Mouse (Mus musculus) intestine, embryonic 16.5 days (tissue): ENCODE results near the gene Zfp414. TPM values are rescaled to one million over a fixed set of nuclear protein-coding genes. Genes with fewer than 3 reads are reported as not detected.
"Not testable (repeated sequence)": the region's sequence is repeated elsewhere in the genome, so short reads cannot be mapped to it uniquely, and the experiment has no call there.

ENCODE experiments used
- ATAC-seq: fragments of 200-750 bp; cut with Nextera tagmentation; 2 replicates; pipeline ENCODE4 v1.8.0; 2017; ENCODE audit warnings: moderate TSS enrichment, moderate library complexity
- H3K27ac ChIP-seq: fragments of 300-500 bp; sonication (generic); 2 replicates; pipeline ENCODE4 v1.5.1; 2014; ENCODE audit warnings: mild to moderate bottlenecking, low read length
- H3K27me3 ChIP-seq: fragments of 300-500 bp; sonication (generic); replicated peaks from 2 replicates; pipeline ENCODE4 v1.6.1; 2014; ENCODE audit warnings: low read length, control low read depth, mixed read lengths; ENCODE audit not compliant: control insufficient read depth, insufficient read depth
- H3K36me3 ChIP-seq: fragments of 300-500 bp; sonication (generic); 2 replicates; pipeline ENCODE4 v1.6.1; 2014; ENCODE audit warnings: low read length, control low read depth; ENCODE audit not compliant: control insufficient read depth, insufficient read depth
- H3K4me1 ChIP-seq: fragments of 300-500 bp; sonication (generic); 2 replicates; pipeline ENCODE4 v1.6.1; 2014; ENCODE audit warnings: low read length, control low read depth, mixed read lengths; ENCODE audit not compliant: control insufficient read depth, insufficient read depth
- H3K4me2 ChIP-seq: fragments of 300-500 bp; sonication (generic); 2 replicates; pipeline ENCODE4 v1.6.1; 2014; ENCODE audit warnings: low read depth, low read length, control low read depth
- H3K4me3 ChIP-seq: fragments of 300-500 bp; sonication (generic); 2 replicates; pipeline ENCODE4 v1.5.1; 2014; ENCODE audit warnings: mild to moderate bottlenecking, low read length
- H3K9ac ChIP-seq: fragments of 300-500 bp; sonication (generic); 2 replicates; pipeline ENCODE4 v1.6.1; 2014; ENCODE audit warnings: low read depth, low read length
- H3K9me3 ChIP-seq: fragments of 300-500 bp; sonication (generic); 2 replicates; pipeline ENCODE4 v1.6.1; 2016; ENCODE audit warnings: low read length, control low read depth; ENCODE audit not compliant: control insufficient read depth
- WGBS: fragments of 180-500 bp; shearing (Covaris S2); extraction: QIAGEN DNeasy Blood & Tissue Kit; methylation state at CpG from one replicate; pipeline ENCODE4 v1.1.7; 2014; 5-methylcytosine and 5-hydroxymethylcytosine counted together
- polyA plus RNA-seq: library from polyadenylated mRNA; unstranded; fragments of >200 nt; fragmentation: Nextera tagmentation; extraction: Ambion mirVana; gene quantifications from 2 replicates; pipeline ENCODE4 v1.2.1, GENCODE M21; 2015

Gene Zfp414
- polyA plus RNA-seq, 1 experiment from 2014 or later, result 39.6 TPM

DNA sequence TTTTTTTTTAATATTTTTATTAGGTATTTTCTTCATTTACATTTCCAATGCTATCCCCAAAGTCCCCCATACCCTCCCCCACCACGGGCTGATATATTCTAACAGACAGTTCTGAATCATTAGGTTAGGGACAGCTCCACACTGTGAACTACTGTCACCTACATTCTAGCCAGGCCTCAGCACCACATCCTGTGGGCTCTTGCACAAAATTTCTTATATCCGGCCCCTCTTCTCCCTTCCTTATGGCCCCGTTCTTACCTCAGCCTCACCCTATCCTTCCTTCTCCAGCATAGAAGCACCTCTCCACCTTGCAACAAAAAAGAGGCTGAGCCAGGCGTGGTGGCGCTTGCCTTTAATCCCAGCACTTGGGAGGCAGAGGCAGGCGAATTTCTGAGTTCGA lies 18.3 kb upstream of the Zfp414 start:
- 86% methylated on average over 7 of the region's 7 CpGs for WGBS
- Histone ChIP-seq H3K27me3 (no peaks in the 10 kb centered on the region), H3K27ac (no peak overlapping the region), H3K36me3 (no peaks in the 10 kb centered on the region), H3K4me3 (no peak overlapping the region), H3K9me3 (no peaks in the 10 kb centered on the region), H3K4me2 (no peak overlapping the region), H3K9ac (no peak overlapping the region), H3K4me1 (no peaks in the 10 kb centered on the region)
- no peak for ATAC-seq

DNA sequence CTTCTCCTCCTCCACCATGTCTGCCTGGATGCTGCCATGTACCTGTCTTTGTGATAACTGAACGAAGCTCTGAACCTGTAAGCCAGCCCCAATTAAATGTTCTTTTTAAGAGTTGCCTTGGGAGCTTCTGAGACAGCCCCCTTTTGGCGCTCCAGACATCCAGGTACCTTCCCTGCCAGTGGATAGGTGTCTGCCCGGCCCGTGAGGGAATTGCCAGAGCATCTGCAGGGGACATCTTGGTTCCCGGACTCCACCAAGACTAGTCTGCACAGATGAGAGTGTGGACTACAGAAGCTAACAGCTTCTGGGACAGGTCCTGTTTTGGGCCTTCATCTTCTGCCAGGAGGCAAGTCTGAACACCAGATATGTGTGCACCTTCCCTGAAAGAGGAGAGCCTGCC lies 15.2 kb upstream of the Zfp414 start:
- H3K4me3 ChIP-seq, H3K27ac ChIP-seq, H3K27me3 ChIP-seq, ATAC-seq, H3K9me3 ChIP-seq, H3K4me1 ChIP-seq, H3K36me3 ChIP-seq, H3K4me2 ChIP-seq, H3K9ac ChIP-seq: not testable (repeated sequence)
- 83% methylated on average over 5 of the region's 5 CpGs for WGBS

DNA sequence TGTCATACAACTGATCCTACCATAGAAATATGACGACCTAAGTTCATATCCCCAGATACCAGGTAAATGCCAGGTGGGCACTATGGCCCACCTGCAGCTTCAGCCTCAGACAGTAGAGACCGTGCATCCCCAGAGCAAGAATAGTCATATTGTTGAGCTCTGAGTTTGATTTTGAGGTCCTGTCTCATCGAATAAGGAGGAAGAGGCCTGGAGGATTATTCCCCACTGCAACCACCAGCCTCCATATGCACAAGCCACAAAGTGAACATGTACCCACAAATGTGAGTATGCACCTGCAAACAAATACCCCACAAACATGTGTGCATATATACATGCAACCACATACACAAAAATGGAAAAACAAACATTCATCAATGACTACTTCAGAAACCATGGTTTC lies 1.6 kb upstream of the Zfp414 start:
- H3K4me3 ChIP-seq, result no peak overlapping the region
- H3K9me3 ChIP-seq, result no peaks in the 10 kb centered on the region
- H3K4me2 ChIP-seq, result no peak overlapping the region
- H3K36me3 ChIP-seq, result 0 out of 2 replicates have a peak, but pooled peaks cover 5% of the 10 kb centered on the region
- no peaks in the 10 kb centered on the region for H3K27me3 ChIP-seq
- H3K4me1 ChIP-seq, result peaks cover 11% of the 10 kb centered on the region
- no peak overlapping the region for H3K27ac ChIP-seq
- 92% methylated on average over 3 of the region's 3 CpGs for WGBS
- H3K9ac ChIP-seq, result no peak overlapping the region
- ATAC-seq, result no peak

DNA sequence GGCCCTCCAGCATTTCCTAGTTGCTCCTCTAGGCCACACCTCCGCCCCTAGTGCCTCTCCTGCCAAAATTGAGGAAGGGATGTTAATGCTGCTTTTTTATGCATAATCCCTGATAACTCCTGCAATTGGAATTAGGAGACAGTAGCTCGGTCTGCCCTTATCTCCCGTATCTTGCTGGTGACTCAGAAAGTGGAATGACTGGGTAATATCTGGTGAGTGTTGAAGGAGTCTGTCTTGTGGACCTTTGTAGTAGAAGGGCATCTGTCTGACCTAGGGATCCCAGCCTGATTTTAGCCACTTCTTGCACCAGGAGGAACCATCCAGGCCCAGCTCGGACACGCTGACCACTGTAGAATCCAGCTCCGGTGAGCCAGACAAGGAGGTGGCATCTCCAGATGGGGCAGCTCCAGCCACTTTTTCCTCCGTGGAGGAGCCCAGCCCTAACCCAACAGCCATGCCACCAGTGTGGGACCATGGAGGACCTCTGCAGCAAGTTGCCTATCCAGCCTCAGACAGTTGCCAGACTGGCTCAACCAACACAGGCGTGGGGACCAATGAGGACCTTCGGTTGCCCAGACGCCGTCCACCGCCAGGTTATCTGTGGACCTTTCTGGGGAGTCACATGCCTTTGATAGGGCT lies 716 bp downstream of the Zfp414 start:
- peak overlapping the region; percentile 67 for H3K4me2 ChIP-seq
- peak; percentile 36 for ATAC-seq
- H3K4me3 ChIP-seq, result peak overlapping the region; percentile 64
- H3K9me3 ChIP-seq, result no peaks in the 10 kb centered on the region
- peaks cover 11% of the 10 kb centered on the region for H3K4me1 ChIP-seq
- H3K27ac ChIP-seq, result peak overlapping the region; percentile 96
- 67% methylated on average over 12 of the region's 12 CpGs for WGBS
- H3K36me3 ChIP-seq, result peaks cover 5% of the 10 kb centered on the region; the same call in 1 of the 2 replicates
- H3K27me3 ChIP-seq, result no peaks in the 10 kb centered on the region
- H3K9ac ChIP-seq, result peak overlapping the region; percentile 79

DNA sequence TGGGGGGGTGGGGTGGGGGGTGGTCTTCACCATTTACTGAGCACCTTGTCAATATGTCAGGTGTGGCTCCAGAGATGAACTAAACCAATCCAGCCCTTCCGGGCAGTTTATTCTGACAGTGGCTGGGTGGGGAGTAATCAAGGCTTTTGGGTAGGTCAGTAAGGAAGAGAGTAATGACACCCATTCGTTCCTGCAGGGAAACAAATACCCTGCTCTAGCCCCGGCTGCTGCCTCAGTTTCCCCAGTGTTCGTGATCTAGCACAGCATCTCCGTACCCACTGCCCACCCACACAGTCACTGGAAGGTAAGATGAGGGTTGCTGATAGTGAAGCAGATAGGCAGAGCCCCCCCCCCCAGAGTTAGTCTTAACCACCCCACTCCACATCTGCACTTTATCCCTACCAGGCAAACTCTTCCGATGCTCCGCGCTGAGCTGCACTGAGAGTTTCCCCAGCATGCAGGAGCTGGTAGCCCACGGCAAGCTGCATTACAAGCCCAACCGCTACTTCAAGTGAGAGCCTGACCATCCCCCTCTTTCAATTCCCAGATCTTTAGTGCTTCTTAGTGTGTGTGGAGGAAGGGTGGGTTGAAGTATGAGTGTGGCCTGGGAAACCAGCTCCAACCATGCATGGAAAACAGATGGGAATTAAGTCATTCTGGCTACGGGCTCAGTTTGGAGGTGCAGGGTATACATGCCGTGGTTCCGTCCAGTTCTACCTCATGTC lies 1.4 kb downstream of the Zfp414 start:
- peaks cover 5% of the 10 kb centered on the region; the same call in 1 of the 2 replicates for H3K36me3 ChIP-seq
- no peaks in the 10 kb centered on the region for H3K27me3 ChIP-seq
- WGBS, result 84% methylated on average over 13 of the region's 13 CpGs
- H3K4me2 ChIP-seq, result peak overlapping the region; percentile 67; the same call in 1 of the 2 replicates
- H3K9ac ChIP-seq, result no peak overlapping the region
- no peak for ATAC-seq
- H3K4me1 ChIP-seq, result peaks cover 11% of the 10 kb centered on the region
- no peak overlapping the region for H3K4me3 ChIP-seq
- H3K9me3 ChIP-seq, result no peaks in the 10 kb centered on the region
- H3K27ac ChIP-seq, result no peak overlapping the region

DNA sequence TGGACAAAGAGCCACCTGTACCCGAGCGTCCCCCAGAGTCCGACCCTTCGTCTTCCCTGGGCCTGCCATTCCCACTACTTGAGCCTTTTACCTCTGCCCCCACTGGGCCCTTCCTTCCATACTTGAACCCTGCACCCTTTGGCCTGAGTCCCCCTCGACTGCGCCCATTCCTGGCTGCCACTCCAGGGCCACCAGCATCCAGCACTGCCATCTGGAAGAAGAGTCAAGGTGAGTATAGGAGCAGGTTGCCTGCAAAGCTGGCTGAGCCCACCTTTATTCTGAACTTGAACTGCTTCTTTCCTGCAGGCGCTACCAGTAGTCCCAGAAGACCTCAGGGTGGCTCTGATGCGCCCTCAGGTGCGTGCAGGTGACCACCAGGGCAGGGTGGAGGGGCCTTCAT lies 2.3 kb downstream of the Zfp414 start:
- Histone ChIP-seq H3K4me3 (no peak overlapping the region), H3K4me1 (peaks cover 11% of the 10 kb centered on the region), H3K4me2 (no peak overlapping the region), H3K27me3 (no peaks in the 10 kb centered on the region), H3K36me3 (peaks cover 5% of the 10 kb centered on the region; the same call in 1 of the 2 replicates), H3K9me3 (no peaks in the 10 kb centered on the region), H3K27ac (no peak overlapping the region), H3K9ac (no peak overlapping the region)
- ATAC-seq, result no peak
- 95% methylated on average over 9 of the region's 9 CpGs for WGBS

DNA sequence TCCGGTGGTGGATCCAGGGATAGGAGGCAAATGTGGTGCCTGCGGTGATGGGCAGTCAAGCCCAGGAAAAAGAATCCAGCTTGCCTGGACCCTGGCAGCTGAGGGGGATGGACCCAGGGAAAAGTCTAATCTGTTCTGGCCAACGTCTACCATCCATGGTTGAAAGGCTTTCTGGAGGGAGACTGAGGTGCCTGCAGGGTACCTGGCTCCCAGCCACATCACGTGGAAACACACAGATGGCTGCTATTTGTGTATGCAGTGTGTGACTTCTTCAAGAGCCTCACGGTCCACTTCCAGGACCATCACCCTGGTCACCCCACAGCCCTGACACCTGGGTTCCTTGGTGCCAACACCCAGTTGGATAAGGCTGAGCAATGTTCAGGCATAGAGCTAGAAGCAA lies 2.9 kb downstream of the Zfp414 start:
- no peak for ATAC-seq
- WGBS, result 87% methylated on average over 5 of the region's 5 CpGs

DNA sequence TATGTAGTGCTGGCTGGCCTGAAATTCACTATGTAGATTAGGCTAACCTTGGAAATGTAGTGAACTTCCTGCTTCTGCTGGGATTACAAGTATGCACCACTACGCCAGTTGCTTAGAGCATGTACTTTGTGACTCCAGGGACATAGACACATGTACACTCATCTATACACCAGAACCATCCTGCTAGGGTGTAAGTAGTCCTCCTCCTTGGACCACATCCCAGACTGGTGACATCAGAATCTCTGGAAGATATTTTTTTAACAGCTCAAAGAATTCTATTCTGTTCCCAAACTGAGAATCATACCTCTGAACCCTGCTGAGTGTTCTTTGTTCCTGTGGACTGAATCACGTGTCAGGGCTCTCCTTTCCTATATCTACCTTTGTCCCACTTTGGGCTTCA lies 8.1 kb downstream of the Zfp414 start:
- H3K27me3 ChIP-seq, result no peaks in the 10 kb centered on the region
- no peak overlapping the region for H3K9ac ChIP-seq
- peaks cover under 1% of the 10 kb centered on the region; the same call in 1 of the 2 replicates for H3K36me3 ChIP-seq
- 72% methylated on average over 2 of the region's 2 CpGs for WGBS
- no peak overlapping the region for H3K4me2 ChIP-seq
- no peak for ATAC-seq
- no peak overlapping the region for H3K4me3 ChIP-seq
- no peaks in the 10 kb centered on the region for H3K9me3 ChIP-seq
- no peak overlapping the region for H3K27ac ChIP-seq
- no peaks in the 10 kb centered on the region for H3K4me1 ChIP-seq

More for the DNA sequence above, 2.9 kb downstream of the Zfp414 start:
- no peaks in the 10 kb centered on the region for H3K9me3 ChIP-seq
- H3K4me2 ChIP-seq, result no peak overlapping the region
- no peak overlapping the region for H3K9ac ChIP-seq
- no peak overlapping the region for H3K4me3 ChIP-seq
- H3K4me1 ChIP-seq, result peaks cover 11% of the 10 kb centered on the region
- peaks cover 5% of the 10 kb centered on the region; the same call in 1 of the 2 replicates for H3K36me3 ChIP-seq
- no peaks in the 10 kb centered on the region for H3K27me3 ChIP-seq
- H3K27ac ChIP-seq, result no peak overlapping the region

DNA sequence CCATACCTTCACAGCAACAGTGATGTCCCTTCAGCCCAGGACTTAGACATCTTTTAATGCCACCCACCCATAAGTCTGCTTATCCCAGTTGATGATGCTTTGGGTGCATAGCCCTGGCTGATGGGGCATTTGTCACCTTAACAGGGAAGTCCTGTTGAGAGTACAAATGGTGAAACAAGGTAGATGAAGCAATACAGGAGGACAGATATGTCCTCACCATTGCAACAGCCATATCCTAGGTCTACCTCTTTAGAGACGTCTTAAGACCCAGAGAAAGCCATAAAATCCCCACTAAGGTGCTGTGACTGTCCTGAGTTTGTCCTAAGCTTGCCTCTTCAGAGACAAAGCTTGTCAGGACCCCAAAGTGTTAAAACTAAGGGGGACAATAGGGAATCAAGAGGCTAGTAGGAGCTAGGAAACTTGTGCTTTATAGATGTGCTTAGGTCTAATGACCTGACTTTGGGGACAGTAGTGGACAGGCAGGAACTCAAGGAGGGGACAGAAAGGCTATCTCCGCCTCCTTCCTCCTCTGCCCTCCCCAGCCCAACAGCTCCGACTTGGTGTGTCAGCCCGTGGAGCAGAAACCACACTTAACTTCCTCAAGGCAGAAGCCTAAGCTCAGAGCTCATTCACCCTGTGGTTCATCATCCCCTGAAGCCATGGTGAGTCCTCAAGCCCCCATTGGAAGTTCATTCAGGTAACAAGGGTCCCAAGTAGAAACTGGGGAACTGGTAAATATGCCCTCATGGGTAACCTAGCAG lies 8.8 kb downstream of the Zfp414 start, which contains the start of gene Pram1:
Pram1 (plus strand) TSS at position 541 of the 761 bp plus-strand sequence.
- Histone ChIP-seq H3K9ac (no peak within 1 kb of the TSS), H3K4me3 (no peak within 1 kb of the TSS), H3K4me2 (no peak within 1 kb of the TSS), H3K4me1 (no peaks in the 10 kb centered on the region), H3K27ac (no peak within 1 kb of the TSS), H3K9me3 (no peaks in the 10 kb centered on the region), H3K36me3 (no peaks in the 10 kb centered on the region), H3K27me3 (no peaks in the 10 kb centered on the region)
- ATAC-seq, result no peak
- 81% methylated on average over 4 of the region's 4 CpGs for WGBS
